Mouse (Mus musculus): ENCODE measurements around the gene Rnaseh2b. TPM values are rescaled to one million over a fixed set of nuclear protein-coding genes. Genes with fewer than 3 reads are reported as not detected.

Gene Rnaseh2b
- 14.1 TPM for total RNA-seq (2023)

GRCm38 (mm10) chr14:62292488-62293339, at the start of gene Rnaseh2b, which contains the start of gene Dleu7:
Rnaseh2b (plus strand) TSS chr14:62292589.
Dleu7 (minus strand) TSS chr14:62293047.

Other genes starting within 250 kb of the Rnaseh2b start
- gene Dleu7, start 458 bp downstream of the Rnaseh2b start, total RNA-seq (2023): not detected
- not detected for gene Gucy1b2, start 163.7 kb downstream of the Rnaseh2b start, total RNA-seq (2023)

All from CD8-positive naive resting alpha-beta T cell, adult 57 days (primary cell).